Mouse (Mus musculus) megakaryocyte, adult 5-6 weeks (primary cell): ENCODE measurements around the gene Tmem92. TPM values are rescaled to one million over a fixed set of nuclear protein-coding genes. Genes with fewer than 3 reads are reported as not detected.

ENCODE experiments used
- ATAC-seq: 2 replicates; pipeline ENCODE4 v1.8.0; 2016; ENCODE audit warnings: mild to moderate bottlenecking, inconsistent platforms; ENCODE audit not compliant: poor library complexity, severe bottlenecking
- total RNA-seq, 2 experiments: library from RNA; stranded (forward) in 1 of 2; stranded (reverse) in 1 of 2; fragments of 153-499, 151-499 nt in 1 of 2; fragments of 221-1000, 200-1000 nt in 1 of 2; gene quantifications; 2 replicates each; pipeline versions ENCODE4 v1.2.3 to v1.2.4; 2015 to 2017

Gene Tmem92
- total RNA-seq, 2 experiments from 2014 or later: not detected

GRCm38 (mm10) chr11:94730261-94730660, 52.2 kb downstream of the Tmem92 start:
- ATAC-seq: peak; percentile 77

DNA sequence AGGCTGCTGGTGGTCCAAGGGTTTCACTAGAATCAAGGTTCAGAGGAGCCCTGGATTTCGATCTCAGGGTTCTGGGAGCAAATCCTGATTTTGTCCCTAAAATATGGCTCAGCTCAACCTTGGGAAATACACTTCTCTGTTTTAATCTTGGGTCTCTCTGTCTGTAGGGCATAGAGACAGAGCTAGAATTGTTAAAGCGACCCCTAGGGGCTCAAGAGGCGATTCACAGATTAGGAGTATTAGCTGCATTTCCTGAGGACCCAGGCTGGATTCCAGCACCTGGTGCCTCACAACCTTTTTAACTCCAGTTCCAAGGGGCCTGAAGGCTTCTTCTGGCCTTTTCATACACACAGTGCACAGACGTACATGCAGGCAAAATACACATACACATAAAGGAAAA, 52.9 kb downstream of the Tmem92 start:
- no peak for ATAC-seq

DNA sequence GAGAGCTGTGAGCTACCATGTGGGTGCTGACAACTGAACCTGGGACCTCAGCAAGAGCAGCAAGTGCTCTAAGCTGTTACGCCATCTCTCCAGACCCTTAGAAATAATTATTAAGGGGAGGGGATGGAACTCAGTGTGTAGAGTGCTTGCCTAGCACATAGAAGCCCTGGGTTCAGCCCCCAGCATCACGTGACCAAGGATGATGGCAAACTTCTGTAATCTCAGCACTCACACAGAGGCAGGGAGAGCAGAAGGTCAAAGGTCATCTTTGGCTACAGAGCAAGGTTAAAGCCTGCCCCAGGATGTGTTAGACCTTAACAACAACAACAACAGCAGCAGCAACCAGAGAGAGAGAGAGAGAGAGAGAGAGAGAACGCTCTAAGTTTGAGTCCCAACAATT, 54.0 kb downstream of the Tmem92 start:
- ATAC-seq: no peak

DNA sequence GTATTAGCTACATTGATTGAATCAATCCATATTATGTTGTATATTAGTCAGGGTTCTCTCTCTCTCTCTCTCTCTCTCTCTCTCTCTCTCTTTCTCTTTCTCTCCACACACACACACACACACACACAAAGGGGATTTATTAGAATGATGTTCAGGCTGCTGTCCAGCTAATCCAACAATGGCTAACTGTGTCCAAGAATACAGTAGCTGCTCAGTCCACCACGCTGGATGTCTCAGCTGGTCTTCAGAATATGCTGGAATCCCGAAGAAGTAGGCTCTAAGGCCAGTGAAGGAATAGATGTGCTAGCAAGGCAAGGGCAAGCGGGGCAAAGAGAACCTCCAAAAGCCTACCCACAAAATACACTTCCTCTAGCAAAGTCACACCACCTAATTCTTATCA, 55.2 kb downstream of the Tmem92 start:
- no peak for ATAC-seq

Other genes starting within 250 kb of the Tmem92 start
- 0.32 and 0.40 TPM in 2 replicates for gene Rsad1, start 233.4 kb downstream of the Tmem92 start, total RNA-seq (2015)
- 0.59 and 0.89 TPM in 2 replicates for gene Rsad1, start 233.4 kb downstream of the Tmem92 start, total RNA-seq (2017)
- gene Chad, start 217.7 kb downstream of the Tmem92 start, total RNA-seq (2015): not detected in 2 replicates
- gene Chad, start 217.7 kb downstream of the Tmem92 start, total RNA-seq (2017): not detected in 2 replicates
- 6.7 and 7.9 TPM in 2 replicates for gene Acsf2, start 180.8 kb downstream of the Tmem92 start, total RNA-seq (2015)
- 0.37 and 1.1 TPM in 2 replicates for gene Acsf2, start 180.8 kb downstream of the Tmem92 start, total RNA-seq (2017)
- 48.5 and 48.9 TPM in 2 replicates for gene Lrrc59, start 152.9 kb downstream of the Tmem92 start, total RNA-seq (2015)
- gene Lrrc59, start 152.9 kb downstream of the Tmem92 start, total RNA-seq (2017): 79.1 and 81.3 TPM in 2 replicates
- gene Mrpl27, start 128.9 kb downstream of the Tmem92 start, total RNA-seq (2015): 38.0 and 49.5 TPM in 2 replicates
- 39.0 and 45.9 TPM in 2 replicates for gene Mrpl27, start 128.9 kb downstream of the Tmem92 start, total RNA-seq (2017)
- gene Eme1, start 128.7 kb downstream of the Tmem92 start, total RNA-seq (2015): 4.9 and 6.7 TPM in 2 replicates
- gene Eme1, start 128.7 kb downstream of the Tmem92 start, total RNA-seq (2017): 20.2 and 28.4 TPM in 2 replicates
- gene Xylt2, start 105.2 kb downstream of the Tmem92 start, total RNA-seq (2015): 2.3 and 2.9 TPM in 2 replicates
- gene Xylt2, start 105.2 kb downstream of the Tmem92 start, total RNA-seq (2017): 4.3 and 8.1 TPM in 2 replicates
- not detected in 2 replicates for gene Gm11541, start 78.2 kb downstream of the Tmem92 start, total RNA-seq (2015)
- gene Gm11541, start 78.2 kb downstream of the Tmem92 start, total RNA-seq (2017): not detected in 2 replicates
- gene Cdc34b, start 40.9 kb downstream of the Tmem92 start, total RNA-seq (2015): not detected in 2 replicates
- not detected in 2 replicates for gene Cdc34b, start 40.9 kb downstream of the Tmem92 start, total RNA-seq (2017)
- gene Col1a1, start 153.5 kb upstream of the Tmem92 start, total RNA-seq (2015): 0.36 and 0.42 TPM in 2 replicates
- 0.49 and 4.8 TPM in 2 replicates for gene Col1a1, start 153.5 kb upstream of the Tmem92 start, total RNA-seq (2017)
- gene Hils1, start 184.9 kb upstream of the Tmem92 start, total RNA-seq (2015): not detected in 2 replicates
- not detected in 2 replicates for gene Hils1, start 184.9 kb upstream of the Tmem92 start, total RNA-seq (2017)
- not detected in 2 replicates for gene Sgca, start 193.6 kb upstream of the Tmem92 start, total RNA-seq (2015)
- not detected in 2 replicates for gene Sgca, start 193.6 kb upstream of the Tmem92 start, total RNA-seq (2017)
- 73.7 and 76.7 TPM in 2 replicates for gene Ppp1r9b, start 208.3 kb upstream of the Tmem92 start, total RNA-seq (2015)
- gene Ppp1r9b, start 208.3 kb upstream of the Tmem92 start, total RNA-seq (2017): 155 and 158 TPM in 2 replicates
- 0.74 and 1.0 TPM in 2 replicates for gene Samd14, start 227.2 kb upstream of the Tmem92 start, total RNA-seq (2015)
- 0.18 and 0.69 TPM in 2 replicates for gene Samd14, start 227.2 kb upstream of the Tmem92 start, total RNA-seq (2017)